Mouse (Mus musculus) gastrocnemius, adult 18-20 months (tissue): ENCODE measurements at regions not wholly inside any gene's neighbourhood (a gene's known extent, or its start where the extent isn't known, plus 50 kb on each side); places are given as distances from the start of the nearest gene placed in this dataset.

Experiments
- DNase-seq: peaks from one replicate; pipeline ENCODE4 v3.0.0; 2021; ENCODE audit warnings: low spot score

GRCm38 (mm10) chr5:138875180-138876076, 55.5 kb downstream of the Gm5294 start:
- DNase-seq, result no peak

DNA sequence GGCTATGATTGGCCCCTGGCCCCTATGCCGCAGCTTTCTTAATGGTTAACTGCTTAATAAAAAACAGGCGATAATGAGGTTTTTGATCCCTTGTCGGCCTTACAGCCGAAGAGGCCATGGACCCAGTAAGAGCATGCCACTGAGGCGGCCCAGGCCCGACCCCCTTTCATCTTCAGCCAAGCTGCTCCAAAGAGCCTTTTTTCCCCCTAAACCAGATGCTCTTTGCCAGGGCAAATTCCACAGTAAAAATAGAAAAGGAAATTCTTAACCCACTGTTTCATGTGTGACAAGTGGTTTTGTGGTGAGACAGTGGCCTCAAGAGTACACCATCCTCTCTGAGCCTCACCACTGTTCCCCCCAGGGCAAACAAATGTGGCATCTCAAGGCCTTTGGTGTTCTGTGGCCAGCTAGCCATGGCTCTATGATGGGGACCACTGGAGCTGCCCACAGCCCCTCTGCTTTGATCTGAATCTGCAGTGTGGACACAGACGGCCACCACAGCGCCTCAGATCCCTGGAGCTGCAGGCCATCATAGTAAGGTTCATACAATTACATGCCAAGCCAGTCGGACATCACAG, 61.9 kb downstream of the Gm5294 start:
- no peak for DNase-seq

- no peak for DNase-seq
Observed at GRCm38 (mm10) chr5:138883573-138883972, 63.7 kb downstream of the Gm5294 start.

DNA sequence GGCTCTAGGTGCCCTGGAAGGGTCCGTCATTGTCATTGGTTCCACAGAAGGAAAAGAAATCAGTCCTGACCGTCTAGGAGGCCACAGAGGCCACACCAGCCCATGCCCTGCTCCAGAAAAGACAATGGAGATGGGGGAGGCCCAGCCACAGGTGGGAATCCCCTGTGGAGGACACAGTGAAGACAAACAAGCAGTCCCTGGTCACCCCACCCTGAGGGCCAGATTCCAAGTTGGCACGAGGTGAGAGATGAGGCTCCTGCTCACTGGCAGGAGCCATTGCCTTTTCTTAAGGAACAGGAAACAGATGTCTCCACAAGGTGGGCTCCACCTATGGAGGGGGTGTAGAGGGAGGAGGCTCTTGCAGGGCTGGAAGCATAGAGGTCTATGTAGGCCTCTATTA, 66.0 kb downstream of the Gm5294 start:
- no peak for DNase-seq

- no peak for DNase-seq
Observed at GRCm38 (mm10) chr5:138888749-138889148, 68.9 kb downstream of the Gm5294 start.

GRCm38 (mm10) chr5:138889760-138890159, 69.9 kb downstream of the Gm5294 start:
- DNase-seq, result no peak

DNA sequence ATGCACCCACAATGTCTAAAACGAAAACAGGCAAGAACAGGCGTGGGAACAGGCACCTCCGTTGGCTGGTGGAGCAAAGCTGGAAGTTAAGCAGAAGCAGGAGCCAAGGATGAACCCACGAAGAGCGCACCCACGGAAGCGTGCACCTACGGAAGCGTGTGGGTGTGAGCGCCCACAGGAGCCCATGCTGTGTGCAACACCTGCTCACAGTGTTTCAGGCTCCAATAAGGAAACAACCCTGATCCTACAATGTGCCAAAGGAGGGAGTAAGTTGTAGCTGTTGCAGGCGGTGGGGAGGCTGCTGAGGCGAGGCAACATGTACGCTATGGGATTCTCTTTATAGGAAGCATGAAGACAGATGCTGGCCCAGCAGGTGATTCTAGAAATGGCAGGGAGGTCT, 74.6 kb downstream of the Gm5294 start:
- no peak for DNase-seq

GRCm38 (mm10) chr5:138897255-138897654, 77.4 kb downstream of the Gm5294 start:
- DNase-seq, result no peak

DNA sequence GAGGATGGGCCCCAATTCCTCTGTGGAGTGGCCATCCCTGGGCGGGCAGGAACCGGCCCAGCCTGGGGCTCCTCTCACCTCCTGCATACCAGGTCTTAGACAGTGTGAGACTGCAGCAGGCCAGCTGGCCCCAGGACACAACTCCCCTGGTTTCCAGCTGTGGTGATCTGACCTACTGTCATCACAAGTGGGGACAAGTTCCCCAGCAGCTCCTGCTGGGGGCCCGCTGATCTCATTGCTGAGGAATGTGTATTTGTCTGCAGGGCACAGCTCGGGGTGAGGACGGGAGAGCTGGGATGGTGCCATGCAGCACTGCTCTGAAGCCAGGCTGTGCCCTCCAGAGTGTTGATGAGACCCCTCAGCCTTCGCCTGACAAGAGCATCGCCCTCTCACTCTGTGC, 78.6 kb downstream of the Gm5294 start:
- no peak for DNase-seq

DNA sequence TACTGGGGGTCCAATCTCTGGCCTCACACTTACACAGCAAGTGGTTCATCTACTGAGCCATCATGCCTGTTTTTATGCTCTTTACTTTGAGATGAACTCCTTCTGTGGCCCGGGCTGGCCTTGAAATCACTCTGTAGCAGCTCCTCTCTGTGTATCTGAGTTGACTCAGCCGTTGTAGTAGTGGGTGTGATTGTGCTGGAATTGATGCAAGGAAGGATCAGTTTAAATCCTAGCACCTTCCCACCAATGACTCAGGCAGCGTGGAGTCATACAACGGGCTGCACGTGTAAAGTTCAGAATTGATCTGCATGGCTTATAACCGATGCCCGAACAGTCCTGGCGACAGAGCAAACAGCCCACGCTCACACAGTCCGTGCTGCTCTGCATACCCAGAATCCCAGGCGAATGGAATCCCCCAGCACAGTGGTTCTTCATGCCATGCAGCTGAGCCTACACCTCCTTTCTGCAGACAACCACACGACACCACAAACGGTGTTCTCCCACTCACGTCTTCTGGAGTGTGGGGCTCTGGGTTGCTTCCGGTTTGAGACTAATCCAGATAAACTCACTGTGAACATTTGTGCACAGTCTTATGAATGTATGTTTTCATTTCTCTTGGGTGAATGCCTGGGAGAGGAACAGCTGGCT, 81.2 kb downstream of the Gm5294 start:
- no peak for DNase-seq

- no peak for DNase-seq
Observed at GRCm38 (mm10) chr5:138902316-138902715, 82.4 kb downstream of the Gm5294 start.

- no peak for DNase-seq
Observed at GRCm38 (mm10) chr5:138911769-138912710, 85.1 kb downstream of the Pdgfa start.

- DNase-seq, result no peak
Observed at GRCm38 (mm10) chr5:138912711-138913105, 84.5 kb downstream of the Pdgfa start.

DNA sequence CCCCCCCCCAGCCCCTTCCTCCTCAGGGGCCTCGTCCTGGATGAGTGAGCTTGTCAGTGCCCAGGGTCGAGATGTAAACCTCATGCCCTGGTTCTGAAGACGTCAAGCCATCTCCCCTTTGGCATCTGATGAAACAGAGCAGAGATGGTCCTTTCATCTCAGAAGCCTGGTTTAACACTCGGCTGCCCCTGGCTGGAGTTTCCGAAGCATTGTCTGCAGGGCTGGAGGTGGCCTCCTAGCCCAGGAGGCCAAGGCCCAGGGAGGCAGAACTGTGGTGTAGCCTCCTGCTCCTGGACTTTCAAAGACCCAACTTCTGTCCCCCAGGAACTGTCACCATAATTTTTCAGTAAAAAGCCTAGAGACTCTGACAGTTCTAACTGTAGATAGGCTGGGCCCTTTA, 82.1 kb downstream of the Pdgfa start:
- DNase-seq, result no peak

- DNase-seq, result no peak
Observed at GRCm38 (mm10) chr5:138915496-138915895, 81.7 kb downstream of the Pdgfa start.

- DNase-seq, result peak; percentile 85
Observed at GRCm38 (mm10) chr5:138920156-138920845, 76.9 kb downstream of the Pdgfa start.

DNA sequence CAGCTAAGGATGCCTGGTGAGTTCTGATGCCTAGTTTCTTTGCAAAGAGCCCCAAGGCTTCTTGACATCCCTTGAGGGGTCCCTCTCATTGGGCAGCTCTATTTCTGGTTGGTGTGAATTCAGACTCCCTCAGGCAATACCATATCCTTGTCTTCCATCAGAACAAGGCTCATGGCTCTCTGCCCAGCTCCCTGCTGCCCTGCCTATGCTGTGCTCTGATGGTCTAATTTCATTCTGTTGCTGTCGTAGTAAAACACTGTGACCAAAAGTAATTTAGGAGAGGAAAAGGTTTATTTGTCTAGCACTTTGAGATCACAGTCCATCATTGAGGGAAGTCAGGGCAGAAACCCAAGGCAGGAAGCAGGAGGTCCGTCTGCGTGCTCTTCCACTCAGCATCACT, 75.1 kb downstream of the Pdgfa start:
- no peak for DNase-seq
